Mouse (Mus musculus) Patski (cell line): ENCODE measurements at regions not wholly inside any gene's neighbourhood (a gene's known extent, or its start where the extent isn't known, plus 50 kb on each side); places are given as distances from the start of the nearest gene placed in this dataset.

Source experiments
- ATAC-seq: fragments of 100-300 bp; one replicate; pipeline ENCODE4 v1.8.0; 2021
- CTCF ChIA-PET: fragments of 350-600 bp; sonication (Branson Sonifier 250); formaldehyde crosslinking; loops from one replicate; lab custom pipeline; 2022; ENCODE audit warnings: inconsistent platforms; lab: Charles Lee
- POLR2A ChIA-PET: fragments of 350-600 bp; sonication (Branson Sonifier 250); formaldehyde crosslinking; loops from one replicate; lab custom pipeline; 2022; ENCODE audit warnings: antibody characterized with exemption, inconsistent platforms; lab: Charles Lee
- DNase-seq: peaks from one replicate; pipeline ENCODE4 v3.0.0-alpha.2; 2011; ENCODE audit warnings: low read depth, low spot score
- H3K27me3 ChIP-seq: fragments of 371-371 bp; one replicate; pipeline ENCODE4 v1.5.1; 2021
- CTCF ChIP-seq: fragments of 100-300 bp; IDR thresholded peaks from one replicate; pipeline ENCODE4 v1.5.1; 2021
- in situ Hi-C: fragments of 300-500 bp; cut with MboI; formaldehyde crosslinking; loops from 3 replicates; pipeline ENCODE4 v1.11.1; 2018; ENCODE audit warnings: low pct_unique_long_range_greater_than_20kb, mixed read lengths

- ChIA-PET POLR2A (interaction anchor here (1.4 kb wide), 1 partner anchor 16 kb away, joined by 3 read pairs; no protein-coding TSS in a partner anchor), CTCF (interaction anchor here (0.8 to 1.5 kb wide), 2 partner anchors 13 to 62 kb away, joined by 3 read pairs; no protein-coding TSS in a partner anchor)
- ATAC-seq (no peak), DNase-seq (no peak)
- in situ Hi-C loops = no loop called here
- no peak for TF ChIP-seq CTCF
- no peaks in the 10 kb centered on the region for H3K27me3 ChIP-seq
These were observed 270.1 kb downstream of the 1500009L16Rik start for GRCm38 (mm10) chr10:83992577-83993305.

GRCm38 (mm10) chr10:83995026-83995600 lies 272.4 kb downstream of the 1500009L16Rik start:
- CTCF ChIA-PET = no interaction called here
- POLR2A ChIA-PET = interaction anchor here (0.8 kb wide), 1 partner anchor 18 kb away, joined by 3 read pairs; no protein-coding TSS in a partner anchor
- H3K27me3 ChIP-seq = no peaks in the 10 kb centered on the region
- in situ Hi-C loops = no loop called here
- DNase-seq (no peak), ATAC-seq (no peak)
- no peak for TF ChIP-seq CTCF

GRCm38 (mm10) chr10:83995913-83996312 lies 273.2 kb downstream of the 1500009L16Rik start:
- no peak for ATAC-seq
- TF ChIP-seq CTCF = no peak
- no peak for DNase-seq
- CTCF ChIA-PET = no interaction called here
- POLR2A ChIA-PET = interaction anchor here (0.8 kb wide), 1 partner anchor 19 kb away, joined by 3 read pairs; no protein-coding TSS in a partner anchor
- H3K27me3 ChIP-seq = no peaks in the 10 kb centered on the region
- in situ Hi-C loops = no loop called here

- POLR2A ChIA-PET = no interaction called here
These were observed 273.8 kb downstream of the 1500009L16Rik start for GRCm38 (mm10) chr10:83996489-83996888.

GRCm38 (mm10) chr10:84000436-84001208 lies 278.0 kb downstream of the 1500009L16Rik start:
- DNase-seq = no peak
- TF ChIP-seq CTCF = no peak
- ChIA-PET CTCF (no interaction called here), POLR2A (no interaction called here)
- ATAC-seq = no peak
- in situ Hi-C loops = no loop called here
- H3K27me3 ChIP-seq = no peaks in the 10 kb centered on the region

More at GRCm38 (mm10) chr10:83996489-83996888, 273.8 kb downstream of the 1500009L16Rik start:
- in situ Hi-C loops = no loop called here
- peak; percentile 52 for TF ChIP-seq CTCF
- ATAC-seq (no peak), DNase-seq (no peak)
- no peaks in the 10 kb centered on the region for H3K27me3 ChIP-seq
- CTCF ChIA-PET = interaction anchor here (1.1 kb wide), 1 partner anchor 442 kb away, joined by 3 read pairs; no protein-coding TSS in a partner anchor

GRCm38 (mm10) chr10:84002744-84003143 lies 280.1 kb downstream of the 1500009L16Rik start:
- ATAC-seq (no peak), DNase-seq (no peak)
- TF ChIP-seq CTCF = no peak

GRCm38 (mm10) chr10:84003601-84004149 lies 281.0 kb downstream of the 1500009L16Rik start:
- POLR2A ChIA-PET = no interaction called here
- CTCF ChIA-PET = no interaction called here
- ATAC-seq (no peak), DNase-seq (no peak)
- H3K27me3 ChIP-seq = no peaks in the 10 kb centered on the region
- in situ Hi-C loops = no loop called here
- no peak for TF ChIP-seq CTCF

More at GRCm38 (mm10) chr10:84002744-84003143, 280.1 kb downstream of the 1500009L16Rik start:
- in situ Hi-C loops = no loop called here
- CTCF ChIA-PET = no interaction called here
- POLR2A ChIA-PET = no interaction called here
- H3K27me3 ChIP-seq = no peaks in the 10 kb centered on the region

GRCm38 (mm10) chr10:84008923-84009322 lies 286.3 kb downstream of the 1500009L16Rik start:
- CTCF ChIA-PET = interaction anchor here (1.1 kb wide), 1 partner anchor 428 kb away, joined by 3 read pairs; no protein-coding TSS in a partner anchor
- no peak for ATAC-seq
- POLR2A ChIA-PET = no interaction called here

GRCm38 (mm10) chr10:84019381-84019780 lies 296.7 kb downstream of the 1500009L16Rik start:
- DNase-seq = no peak
- CTCF ChIA-PET = interaction anchor here (1.4 to 2.6 kb wide), 4 partner anchors 8 to 43 kb away, joined by 3 to 10 read pairs (median 6); no protein-coding TSS in a partner anchor
- in situ Hi-C loops = no loop called here
- POLR2A ChIA-PET = no interaction called here
- TF ChIP-seq CTCF = peak; percentile 58
- no peaks in the 10 kb centered on the region for H3K27me3 ChIP-seq
- ATAC-seq = no peak

More at GRCm38 (mm10) chr10:84008923-84009322, 286.3 kb downstream of the 1500009L16Rik start:
- DNase-seq = no peak
- in situ Hi-C loops = no loop called here
- no peak for TF ChIP-seq CTCF
- no peaks in the 10 kb centered on the region for H3K27me3 ChIP-seq
